Comparison of ENCODE assay signal across 8 mouse cellular contexts in the genomic region with DNA sequence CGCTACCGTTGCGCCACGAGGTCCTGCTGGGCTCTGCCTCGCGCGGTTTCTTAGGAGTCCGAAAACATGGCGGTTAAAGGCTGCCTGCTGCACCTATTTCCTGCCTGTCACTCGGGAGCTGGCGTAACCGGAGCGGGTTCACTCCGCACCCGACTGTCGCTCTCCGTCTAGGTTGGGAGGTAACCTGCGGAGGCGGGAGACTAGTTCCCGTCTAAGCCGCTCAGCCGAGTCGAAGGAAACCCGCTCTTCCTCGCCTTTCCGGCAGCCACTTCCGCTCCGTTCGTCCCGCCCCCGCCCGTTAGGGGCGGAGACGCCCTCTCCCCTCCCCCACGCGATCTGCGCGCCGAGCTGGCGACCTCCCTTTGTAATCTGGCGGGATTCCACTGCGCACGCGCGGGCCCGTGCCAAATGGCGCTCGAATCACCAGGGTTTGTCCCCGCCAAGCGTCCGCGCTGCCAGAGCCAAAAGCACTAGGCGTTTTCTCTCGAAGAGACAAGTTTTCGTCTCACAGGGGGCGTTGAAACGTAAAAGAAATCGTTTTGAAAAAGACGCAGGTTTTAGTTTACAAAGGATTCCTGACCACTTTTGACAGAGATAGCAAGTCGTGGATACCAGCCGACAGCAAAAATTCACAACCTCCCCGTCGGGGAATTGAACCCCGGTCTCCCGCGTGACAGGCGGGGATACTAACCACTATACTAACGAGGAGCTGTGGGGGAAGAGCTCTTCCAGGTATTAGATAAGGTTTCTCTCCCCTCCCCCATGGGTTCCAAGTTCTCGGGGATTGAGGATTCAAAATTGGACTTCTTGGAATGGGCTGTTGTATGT. TPM values are rescaled to one million over a fixed set of nuclear protein-coding genes. Genes with fewer than 3 reads are reported as not detected.
DNase-seq lines count a peak whose midpoint lies in the region; ATAC-seq lines count a peak whose summit lies in the region.

No protein-coding gene starts in this region.

- H3K4me1 ChIP-seq in hindbrain, embryonic 13.5 days (replicated peaks) = peaks cover 22% of the 10 kb centered on the region

- H3K27me3 ChIP-seq in hindbrain, embryonic 13.5 days = no peaks in the 10 kb centered on the region

- under 1% methylated on average over 68 of the region's 69 CpGs for WGBS in hindbrain, embryonic 13.5 days

- peak overlapping the region; percentile 59 for H3K4me2 ChIP-seq in hindbrain, embryonic 13.5 days

- peak; percentile 90 for ATAC-seq in hindbrain, embryonic 13.5 days (ENCODE audit: low FRiP score)

- H3K36me3 ChIP-seq in hindbrain, embryonic 13.5 days = no peaks in the 10 kb centered on the region

- H3K4me3 ChIP-seq in hindbrain, embryonic 13.5 days = peak overlapping the region; percentile 54

- peak overlapping the region; percentile 76 for H3K9ac ChIP-seq in hindbrain, embryonic 13.5 days

- peak overlapping the region; percentile 99 for H3K27ac ChIP-seq in hindbrain, embryonic 13.5 days

- no peaks in the 10 kb centered on the region for H3K9me3 ChIP-seq in hindbrain, embryonic 13.5 days

- DNase-seq in NIH3T3 (ENCODE audit: low read depth) = peak; percentile 100
- DNase-seq in cerebellum, postnatal 10 days = peak; percentile 100
- peak; percentile 96 to 99 for DNase-seq in frontal cortex, postnatal 14 days (ENCODE audit: low spot score in 2 of 2)
- peak; percentile 100 for DNase-seq in layer of hippocampus, postnatal 25 days (ENCODE audit: extremely low spot score in 1 of 2, low spot score in 1 of 2)
- DNase-seq in lung, postnatal 25 days (ENCODE audit: low spot score) = peak; percentile 98
- peak; percentile 97 for DNase-seq in retina, embryonic 14.5 days (ENCODE audit: low spot score)
- DNase-seq in thymus, postnatal 4 days = peak; percentile 100

RNA-seq across cellular contexts. Expression of a gene that starts 0.6 kb away (rescaled TPM):
- polyA plus RNA-seq in hindbrain, embryonic 13.5 days (2015; fragmentation: Nextera tagmentation; extraction: Ambion mirVana) = 123 and 129 TPM in 2 replicates
- total RNA-seq in layer of hippocampus, postnatal 25 days (2021) = 10 to 100 TPM; 33.2 to 35.8 TPM

RNA-seq across cellular contexts. Expression of a gene that starts 57.8 kb away (rescaled TPM):
- 506 and 512 TPM in 2 replicates for polyA plus RNA-seq in hindbrain, embryonic 13.5 days (2015; fragmentation: Nextera tagmentation; extraction: Ambion mirVana)
- total RNA-seq in layer of hippocampus, postnatal 25 days (2021) = 100 to 1,000 TPM; 500 to 552 TPM

Comparison
In these comparisons a context has a peak if more than half of its experiments do, and no peak if none do; other contexts are left out.
1. Peak in every context shown above with its lines: DNase-seq, ATAC-seq, H3K4me3 ChIP-seq and H3K27ac ChIP-seq.